Mouse (Mus musculus): ENCODE data around the gene Olfr889.

- TF ChIP-seq EP300 (IDR thresholded peaks at IDR 0.05; ENCODE audit: low read depth in 1 of 2, low read length in 2 of 2), result no peak
- no peak for TF ChIP-seq ELF1 (IDR thresholded peaks at IDR 0.05; ENCODE audit: low read depth, low read length)
- no peak for TF ChIP-seq CTCF (IDR thresholded peaks at IDR 0.05 in 2 of 3, conservative IDR thresholded peaks at IDR 0.05 in 1 of 3; ENCODE audit: control insufficient read depth in 1 of 3, insufficient read depth in 1 of 3, low read depth in 2 of 3, low read length in 3 of 3, poor library complexity in 1 of 3, severe bottlenecking in 1 of 3)
- TF ChIP-seq E2F4 (IDR thresholded peaks at IDR 0.05; ENCODE audit: borderline replicate concordance, low read depth, low read length), result no peak
- TF ChIP-seq ZNF384 (IDR thresholded peaks at IDR 0.05; ENCODE audit: low read depth, low read length), result no peak
- no peak for TF ChIP-seq POLR2A (IDR thresholded peaks at IDR 0.05; ENCODE audit: control insufficient read depth in 1 of 2, insufficient read depth in 1 of 2, low read depth in 1 of 2, low read length in 2 of 2, poor library complexity in 1 of 2)
- no peak for TF ChIP-seq MAZ (IDR thresholded peaks at IDR 0.05; ENCODE audit: low read depth, low read length)
- TF ChIP-seq ZC3H11A (IDR thresholded peaks at IDR 0.05; ENCODE audit: low read depth, low read length), result no peak
- no peak for TF ChIP-seq BHLHE40 (IDR thresholded peaks at IDR 0.05; ENCODE audit: borderline replicate concordance, low read depth, low read length)
Observed at GRCm38 (mm10) chr9:38107828-38108227, 7.2 kb upstream of the Olfr889 start, which contains the start of gene Olfr888.
